In genomic region chr16:14159746-14160131, GRCm38 (mm10) we compare ENCODE assay signal across 8 mouse cellular contexts. TPM values are rescaled to one million over a fixed set of nuclear protein-coding genes. Genes with fewer than 3 reads are reported as not detected.
DNase-seq lines count a peak whose midpoint lies in the region; ATAC-seq and TF ChIP-seq lines count a peak whose summit lies in the region.

No protein-coding gene starts in this region.

- peaks cover 23% of the 10 kb centered on the region for H3K4me1 ChIP-seq in limb, embryonic 15.5 days
- H3K4me1 ChIP-seq in midbrain, postnatal 0 days (ENCODE audit: insufficient read depth, low read length), result peaks cover 4% of the 10 kb centered on the region; the same call in 1 of the 2 replicates

- peak; percentile 95 for TF ChIP-seq CTCF in midbrain, postnatal 0 days (IDR thresholded peaks at IDR 0.05)

- 0 out of 2 replicates have a peak, but pooled peaks have one; percentile 1 for ATAC-seq in limb, embryonic 15.5 days (ENCODE audit: insufficient number of reproducible peaks, low FRiP score, low TSS enrichment, low read depth)
- ATAC-seq in midbrain, postnatal 0 days (ENCODE audit: low FRiP score), result peak; percentile 53

- WGBS in limb, embryonic 15.5 days, result under 1% methylated on average over 10 of the region's 10 CpGs
- WGBS in midbrain, postnatal 0 days, result under 1% methylated on average over 10 of the region's 10 CpGs

- H3K27me3 ChIP-seq in limb, embryonic 15.5 days, result no peaks in the 10 kb centered on the region
- no peaks in the 10 kb centered on the region for H3K27me3 ChIP-seq in midbrain, postnatal 0 days (ENCODE audit: insufficient read depth, low read length)

- DNase-seq in 416B (ENCODE audit: low read depth), result peak; percentile 90
- peak; percentile 93 for DNase-seq in adipocyte (ENCODE audit: low spot score)
- peak; percentile 74 for DNase-seq in embryo, embryonic 9.5 days (ENCODE audit: extremely low spot score)
- DNase-seq in gastrocnemius, postnatal 25 days, result peak; percentile 44
- peak; percentile 82 to 84 for DNase-seq in kidney, adult 8-10 months
- peak; percentile 92 for DNase-seq in midbrain, postnatal 0 days (ENCODE audit: low spot score)
- DNase-seq in spleen, postnatal 36 days (ENCODE audit: low spot score in 2 of 2), result peak; percentile 72 to 85

- H3K4me2 ChIP-seq in limb, embryonic 15.5 days, result peak overlapping the region; percentile 71
- peak overlapping the region; percentile 54 for H3K4me2 ChIP-seq in midbrain, postnatal 0 days (ENCODE audit: low read depth, low read length, poor library complexity, severe bottlenecking)

- H3K27ac ChIP-seq in limb, embryonic 15.5 days, result peak overlapping the region; percentile 99
- H3K27ac ChIP-seq in midbrain, postnatal 0 days (ENCODE audit: low read depth, low read length), result peak overlapping the region; percentile 96

- H3K36me3 ChIP-seq in limb, embryonic 15.5 days, result no peaks in the 10 kb centered on the region
- H3K36me3 ChIP-seq in midbrain, postnatal 0 days (ENCODE audit: insufficient read depth, low read length), result no peaks in the 10 kb centered on the region

- peak overlapping the region; percentile 80 for H3K4me3 ChIP-seq in limb, embryonic 15.5 days
- H3K4me3 ChIP-seq in midbrain, postnatal 0 days (ENCODE audit: low read depth, low read length), result peak overlapping the region; percentile 71

- peak overlapping the region; percentile 70 for H3K9ac ChIP-seq in limb, embryonic 15.5 days
- peak overlapping the region; percentile 76 for H3K9ac ChIP-seq in midbrain, postnatal 0 days (replicated peaks; ENCODE audit: low read length, poor library complexity, severe bottlenecking)

- H3K9me3 ChIP-seq in limb, embryonic 15.5 days, result no peaks in the 10 kb centered on the region
- H3K9me3 ChIP-seq in midbrain, postnatal 0 days (ENCODE audit: low read length), result no peaks in the 10 kb centered on the region

RNA-seq across cellular contexts. Expression of gene Nde1, which starts 3.3 kb away (rescaled TPM):
- total RNA-seq in gastrocnemius, postnatal 25 days (2021), result 10 to 100 TPM; 24.3 to 27.0 TPM
- 96.4 and 100 TPM in 2 replicates for polyA plus RNA-seq in limb, embryonic 15.5 days (2015; fragmentation: Nextera tagmentation; extraction: Ambion mirVana)
- 10.5 and 14.6 TPM in 2 replicates for total RNA-seq in midbrain, postnatal 0 days (2014; rRNA removed)
- 10.7 and 12.0 TPM in 2 replicates for polyA plus RNA-seq in midbrain, postnatal 0 days (2015; fragmentation: Nextera tagmentation; extraction: Ambion mirVana)

RNA-seq across cellular contexts. Expression of gene Marf1, which starts 3.4 kb away (rescaled TPM):
- 10 to 100 TPM; 16.4 to 18.7 TPM for total RNA-seq in gastrocnemius, postnatal 25 days (2021)
- 14.5 and 17.7 TPM in 2 replicates for polyA plus RNA-seq in limb, embryonic 15.5 days (2015; fragmentation: Nextera tagmentation; extraction: Ambion mirVana)
- 24.0 and 29.7 TPM in 2 replicates for total RNA-seq in midbrain, postnatal 0 days (2014; rRNA removed)
- polyA plus RNA-seq in midbrain, postnatal 0 days (2015; fragmentation: Nextera tagmentation; extraction: Ambion mirVana), result 8.7 and 9.4 TPM in 2 replicates

Comparison
In these comparisons a context has a peak if more than half of its experiments do, and no peak if none do; other contexts are left out.
1. Peak in every context shown above with its lines: DNase-seq, ATAC-seq, H3K4me3 ChIP-seq and H3K27ac ChIP-seq.